Mouse (Mus musculus) T-helper 17 cell (primary cell): ENCODE data around the gene Figla.

ENCODE experiments used
- in situ Hi-C, 2 experiments: fragments of 300-600 bp; cut with MboI, MseI; formaldehyde crosslinking; loops; 1 replicate in 1 of 2; 2 replicates in 1 of 2; pipeline ENCODE4 v1.15.1; 2025; ENCODE audit warnings: high pct_unique_total_duplicates in 2 of 2

Figla gene

GRCm38 (mm10) chr6:86066727-86067126 is 50.8 kb downstream of the Figla start:
- in situ Hi-C loops = no loop called here

DNA sequence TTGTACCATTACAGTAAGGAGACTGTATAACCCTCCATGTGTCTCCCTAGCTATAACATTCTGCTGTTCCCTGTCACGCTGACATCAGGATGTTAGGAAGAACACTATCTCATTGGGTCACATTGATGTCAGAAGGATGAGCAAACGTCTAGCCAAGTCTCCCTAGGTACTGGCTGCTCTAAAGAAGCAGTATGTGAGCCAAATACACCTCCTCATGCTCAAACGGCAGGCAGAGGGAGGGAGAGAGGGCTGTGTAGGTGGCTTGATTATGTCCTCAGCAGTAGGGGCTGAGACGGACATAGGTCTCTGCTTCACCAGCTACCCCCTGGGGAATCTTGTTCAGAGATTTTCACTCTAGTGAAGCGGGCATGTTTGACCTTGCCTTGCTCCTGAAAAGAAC is 51.2 kb downstream of the Figla start:
- in situ Hi-C loops = no loop called here

DNA sequence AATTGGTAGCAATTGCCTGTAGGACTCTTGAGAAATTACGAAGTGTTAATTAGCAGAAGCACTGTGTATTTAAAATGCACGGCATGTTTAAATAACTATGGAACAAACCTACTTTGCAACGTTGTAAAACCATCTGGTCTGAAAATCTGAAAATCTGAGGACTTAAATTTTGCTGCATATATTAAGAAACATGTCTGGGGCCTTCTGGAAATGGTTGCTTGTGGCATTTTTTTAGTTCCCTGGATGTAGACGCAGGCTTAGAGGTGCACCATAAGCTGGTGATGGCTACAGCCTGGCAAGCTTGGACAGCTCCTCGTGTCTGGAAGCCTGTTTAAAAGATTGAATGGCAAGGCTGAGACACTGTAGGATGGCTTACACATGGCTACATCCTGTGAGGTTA is 53.0 kb downstream of the Figla start:
- in situ Hi-C loops = no loop called here

- in situ Hi-C loops = no loop called here
Measured at GRCm38 (mm10) chr6:86069856-86070255, 53.9 kb downstream of the Figla start.

- in situ Hi-C loops = no loop called here
Measured at GRCm38 (mm10) chr6:86070277-86070676, 54.3 kb downstream of the Figla start.
